Mouse (Mus musculus) forebrain, embryonic 13.5 days (tissue): ENCODE data around the gene Rassf6. TPM values are rescaled to one million over a fixed set of nuclear protein-coding genes. Genes with fewer than 3 reads are reported as not detected.

Experiments used
- ATAC-seq: fragments of 200-750 bp; cut with Nextera tagmentation; 2 replicates; pipeline ENCODE4 v1.8.0; 2017
- H3K27ac ChIP-seq: fragments of 300-500 bp; sonication (generic); 2 replicates; pipeline ENCODE4 v1.5.1; 2015; ENCODE audit warnings: inconsistent platforms, mild to moderate bottlenecking, moderate library complexity
- H3K27me3 ChIP-seq: fragments of 300-500 bp; sonication (generic); 2 replicates; pipeline ENCODE4 v1.6.1; 2015; ENCODE audit warnings: mild to moderate bottlenecking, inconsistent platforms
- H3K36me3 ChIP-seq: fragments of 300-500 bp; sonication (generic); 2 replicates; pipeline ENCODE4 v1.6.1; 2015; ENCODE audit warnings: mild to moderate bottlenecking, inconsistent platforms; ENCODE audit not compliant: poor library complexity, severe bottlenecking
- H3K4me1 ChIP-seq: fragments of 300-500 bp; sonication (generic); 2 replicates; pipeline ENCODE4 v1.6.1; 2015; ENCODE audit warnings: inconsistent platforms
- H3K4me2 ChIP-seq: fragments of 300-500 bp; sonication (generic); 2 replicates; pipeline ENCODE4 v1.6.1; 2015; ENCODE audit warnings: inconsistent platforms, mild to moderate bottlenecking, moderate library complexity
- H3K4me3 ChIP-seq: fragments of 300-500 bp; sonication (generic); 2 replicates; pipeline ENCODE4 v1.5.1; 2015; ENCODE audit warnings: mild to moderate bottlenecking, inconsistent platforms
- H3K9ac ChIP-seq: fragments of 300-500 bp; sonication (generic); 2 replicates; pipeline ENCODE4 v1.6.1; 2015; ENCODE audit warnings: mild to moderate bottlenecking, inconsistent platforms
- H3K9me3 ChIP-seq: fragments of 300-500 bp; sonication (generic); replicated peaks from 2 replicates; pipeline ENCODE4 v1.6.1; 2016; ENCODE audit warnings: inconsistent platforms
- WGBS: fragments of 180-500 bp; shearing (Covaris S2); methylation state at CpG from one replicate; pipeline ENCODE4 v1.1.7; 2015; 5-methylcytosine and 5-hydroxymethylcytosine counted together
- polyA plus RNA-seq: library from polyadenylated mRNA; unstranded; fragments of >200 nt; fragmentation: Nextera tagmentation; extraction: Ambion mirVana; gene quantifications from 2 replicates; pipeline ENCODE4 v1.2.1, GENCODE M21; 2015

The Rassf6 gene
- polyA plus RNA-seq, 1 experiment from 2014 or later: not detected

DNA sequence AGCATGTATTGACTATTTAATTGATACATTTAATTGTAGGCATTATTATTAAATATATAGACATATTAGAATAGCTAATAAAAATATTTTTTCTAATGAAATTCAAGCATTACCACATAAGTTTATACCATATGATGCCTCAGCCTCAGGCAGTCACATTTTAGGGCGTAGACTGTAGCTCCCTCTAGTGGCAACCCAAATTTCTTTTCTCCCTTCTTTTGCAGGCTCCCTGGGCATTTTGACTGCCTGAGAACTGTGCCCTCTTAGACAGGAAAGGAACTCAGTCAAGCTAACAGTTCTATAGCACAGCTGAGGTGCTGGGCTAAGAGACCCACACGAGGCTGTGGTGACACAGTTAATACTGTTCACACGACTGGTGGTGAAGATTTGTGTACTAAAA, 12.3 kb upstream of the Rassf6 start:
- 8% methylated on average over 3 of the region's 3 CpGs for WGBS
- Histone ChIP-seq H3K9ac (no peak overlapping the region), H3K9me3 (no peaks in the 10 kb centered on the region), H3K4me2 (no peak overlapping the region), H3K27ac (no peak overlapping the region), H3K4me3 (no peak overlapping the region), H3K4me1 (no peaks in the 10 kb centered on the region), H3K36me3 (no peaks in the 10 kb centered on the region), H3K27me3 (no peaks in the 10 kb centered on the region)
- ATAC-seq: peak; percentile 85

DNA sequence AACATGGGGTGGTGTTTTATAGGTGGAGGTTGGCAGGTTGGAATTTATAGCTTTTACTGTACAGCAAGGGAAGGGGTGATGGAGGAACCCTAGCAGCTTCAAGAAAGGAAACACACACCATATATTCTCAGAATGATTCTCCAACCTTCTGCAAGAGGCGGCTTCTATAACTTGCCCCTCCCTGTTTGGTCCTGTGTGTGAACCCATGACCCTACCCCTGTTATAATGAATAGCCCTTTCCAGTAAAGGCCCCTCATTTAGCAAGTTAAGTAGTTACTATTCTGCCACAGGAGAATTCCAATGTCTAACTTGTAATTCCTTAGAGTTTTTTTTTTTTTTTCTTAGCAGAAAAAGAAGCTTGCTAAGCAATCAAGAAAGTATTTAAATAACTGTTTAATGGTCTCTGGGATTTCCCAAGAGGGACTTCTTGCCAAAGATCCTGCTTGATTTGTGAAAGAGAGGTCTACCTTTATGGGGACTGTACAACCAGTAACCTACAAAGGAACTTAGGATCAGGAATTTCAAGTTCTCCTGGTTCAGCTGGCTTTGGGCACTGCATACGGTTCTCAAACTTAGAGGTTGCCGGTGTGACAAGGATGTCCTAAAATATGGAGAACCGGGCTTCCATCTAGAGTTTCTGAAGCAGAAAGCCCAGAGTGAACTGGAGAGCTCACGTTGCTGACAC, 10.2 kb upstream of the Rassf6 start:
- no peak overlapping the region for H3K4me2 ChIP-seq
- H3K4me3 ChIP-seq: no peak overlapping the region
- H3K27me3 ChIP-seq: no peaks in the 10 kb centered on the region
- no peaks in the 10 kb centered on the region for H3K36me3 ChIP-seq
- ATAC-seq: no peak
- no peaks in the 10 kb centered on the region for H3K4me1 ChIP-seq
- H3K9ac ChIP-seq: no peak overlapping the region
- no peak overlapping the region for H3K27ac ChIP-seq
- WGBS: 80% methylated on average over 5 of the region's 5 CpGs
- no peaks in the 10 kb centered on the region for H3K9me3 ChIP-seq

DNA sequence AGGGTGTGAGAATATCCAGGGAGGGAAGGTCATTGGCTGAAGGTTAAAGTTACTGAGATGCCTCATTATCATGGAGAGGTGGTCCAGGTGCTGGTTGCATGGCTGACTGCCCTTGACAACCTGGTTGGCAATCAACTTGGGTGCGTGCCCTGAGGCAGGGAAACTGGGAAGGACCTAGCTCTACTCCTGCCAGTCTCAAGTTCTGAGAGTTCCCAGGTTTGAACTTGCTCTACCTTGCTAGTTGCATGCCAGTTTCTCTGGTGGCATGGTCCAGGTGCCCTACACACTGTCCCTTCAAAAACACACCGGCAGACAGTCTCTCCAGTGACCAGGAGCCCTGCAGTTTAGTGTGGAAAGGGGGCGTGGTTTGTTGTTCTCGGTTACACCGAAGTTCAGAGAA, 7.0 kb upstream of the Rassf6 start:
- Histone ChIP-seq H3K27ac (no peak overlapping the region), H3K27me3 (no peaks in the 10 kb centered on the region), H3K4me1 (no peaks in the 10 kb centered on the region), H3K9me3 (no peaks in the 10 kb centered on the region), H3K9ac (no peak overlapping the region), H3K4me3 (no peak overlapping the region), H3K4me2 (no peak overlapping the region), H3K36me3 (no peaks in the 10 kb centered on the region)
- 84% methylated on average over 5 of the region's 5 CpGs for WGBS
- ATAC-seq: no peak

DNA sequence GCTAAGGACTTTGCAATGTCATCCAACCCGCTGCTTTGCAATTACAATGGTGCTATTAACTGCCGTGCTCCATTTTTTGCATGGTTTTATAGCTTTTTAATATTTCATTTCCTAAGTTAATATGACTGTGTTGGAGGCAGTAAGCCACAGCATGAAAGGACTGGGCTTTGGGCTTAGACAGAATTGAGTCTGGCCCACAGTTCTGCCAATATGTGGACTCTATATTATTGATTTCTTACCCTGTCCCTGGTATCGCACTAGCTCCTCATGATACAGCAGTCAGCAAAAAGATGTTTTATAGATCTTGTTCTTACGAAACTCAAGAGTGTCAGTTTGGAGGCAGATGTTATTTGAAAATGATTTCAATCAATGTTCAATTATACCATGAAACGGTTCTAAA, 5.9 kb upstream of the Rassf6 start:
- no peaks in the 10 kb centered on the region for H3K4me1 ChIP-seq
- H3K27me3 ChIP-seq: no peaks in the 10 kb centered on the region
- no peak overlapping the region for H3K9ac ChIP-seq
- no peak overlapping the region for H3K27ac ChIP-seq
- 92% methylated on average over 5 of the region's 5 CpGs for WGBS
- no peaks in the 10 kb centered on the region for H3K36me3 ChIP-seq
- no peak for ATAC-seq
- no peak overlapping the region for H3K4me2 ChIP-seq
- H3K4me3 ChIP-seq: no peak overlapping the region
- no peaks in the 10 kb centered on the region for H3K9me3 ChIP-seq

DNA sequence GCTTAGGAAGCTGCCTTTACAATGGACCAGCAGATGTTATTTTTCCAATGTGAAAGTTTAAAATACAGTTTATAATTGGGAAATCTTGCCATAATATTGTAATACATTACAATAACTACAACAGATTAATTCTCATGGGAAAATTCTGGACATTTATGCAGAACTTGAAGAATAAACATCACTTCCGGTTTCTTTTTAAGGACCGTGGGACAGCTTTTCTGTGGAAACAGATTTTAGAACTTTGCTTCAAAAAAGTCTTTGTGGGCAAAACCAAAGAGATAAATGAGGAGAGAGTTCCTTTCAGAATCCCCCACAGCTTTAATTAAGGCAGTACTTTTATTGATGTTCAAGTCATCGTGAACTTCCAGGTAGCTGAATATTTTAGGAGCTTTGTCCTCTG, 5.1 kb upstream of the Rassf6 start:
- Histone ChIP-seq H3K9ac (no peak overlapping the region), H3K4me2 (no peak overlapping the region), H3K9me3 (no peaks in the 10 kb centered on the region), H3K4me1 (peaks cover 3% of the 10 kb centered on the region), H3K36me3 (no peaks in the 10 kb centered on the region), H3K27me3 (0 out of 2 replicates have a peak, but pooled peaks cover under 1% of the 10 kb centered on the region), H3K27ac (no peak overlapping the region), H3K4me3 (no peak overlapping the region)
- WGBS: 63% methylated on average over 3 of the region's 3 CpGs
- no peak for ATAC-seq

DNA sequence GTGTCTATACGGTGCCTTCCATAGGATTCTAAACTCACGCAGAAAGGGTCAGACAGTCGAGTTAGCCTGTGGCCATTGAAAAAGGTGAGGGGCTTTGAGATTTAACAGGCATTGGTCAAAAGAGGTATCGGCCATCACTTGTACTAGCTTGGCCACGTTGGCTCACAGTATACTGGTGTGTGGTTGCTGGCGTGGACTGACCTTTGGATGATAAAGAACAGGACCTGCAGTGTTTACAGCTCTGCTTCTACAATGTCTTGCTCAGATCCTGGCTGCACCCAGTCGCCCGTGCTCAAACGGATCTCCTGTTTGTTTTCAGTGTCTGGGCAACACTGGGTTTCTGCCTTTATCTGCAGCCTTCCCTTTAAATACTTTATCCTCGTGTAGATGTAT, 757 bp upstream of the Rassf6 start:
- H3K36me3 ChIP-seq: no peaks in the 10 kb centered on the region
- no peaks in the 10 kb centered on the region for H3K9me3 ChIP-seq
- no peak overlapping the region for H3K4me3 ChIP-seq
- H3K27me3 ChIP-seq: 0 out of 2 replicates have a peak, but pooled peaks cover 3% of the 10 kb centered on the region
- no peak overlapping the region for H3K27ac ChIP-seq
- 75% methylated on average over 10 of the region's 10 CpGs for WGBS
- peaks cover 9% of the 10 kb centered on the region for H3K4me1 ChIP-seq
- ATAC-seq: no peak
- no peak overlapping the region for H3K4me2 ChIP-seq
- no peak overlapping the region for H3K9ac ChIP-seq

DNA sequence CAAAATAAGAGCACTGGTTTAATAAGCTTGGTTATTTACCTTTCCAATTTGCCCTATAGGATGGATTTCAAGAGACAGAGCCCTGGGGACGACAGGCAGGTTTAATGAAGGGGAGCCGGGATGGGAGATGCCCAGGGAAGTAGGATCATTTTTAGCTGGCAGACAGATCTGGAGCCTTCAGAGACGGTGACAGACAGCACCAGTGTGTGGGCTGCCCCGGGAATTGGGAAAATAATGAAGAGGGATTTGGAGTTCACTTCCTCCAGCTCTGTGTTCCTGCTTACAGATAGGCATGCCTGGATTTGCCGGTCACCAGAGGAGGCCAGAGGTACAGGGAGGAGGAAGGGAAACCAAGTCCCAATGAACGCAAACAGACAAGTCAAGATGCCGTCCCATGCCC, 5.6 kb downstream of the Rassf6 start:
- no peaks in the 10 kb centered on the region for H3K4me1 ChIP-seq
- H3K4me2 ChIP-seq: no peak overlapping the region
- no peak overlapping the region for H3K4me3 ChIP-seq
- no peaks in the 10 kb centered on the region for H3K9me3 ChIP-seq
- H3K9ac ChIP-seq: no peak overlapping the region
- no peaks in the 10 kb centered on the region for H3K27me3 ChIP-seq
- 84% methylated on average over 7 of the region's 7 CpGs for WGBS
- no peaks in the 10 kb centered on the region for H3K36me3 ChIP-seq
- H3K27ac ChIP-seq: no peak overlapping the region
- no peak for ATAC-seq

DNA sequence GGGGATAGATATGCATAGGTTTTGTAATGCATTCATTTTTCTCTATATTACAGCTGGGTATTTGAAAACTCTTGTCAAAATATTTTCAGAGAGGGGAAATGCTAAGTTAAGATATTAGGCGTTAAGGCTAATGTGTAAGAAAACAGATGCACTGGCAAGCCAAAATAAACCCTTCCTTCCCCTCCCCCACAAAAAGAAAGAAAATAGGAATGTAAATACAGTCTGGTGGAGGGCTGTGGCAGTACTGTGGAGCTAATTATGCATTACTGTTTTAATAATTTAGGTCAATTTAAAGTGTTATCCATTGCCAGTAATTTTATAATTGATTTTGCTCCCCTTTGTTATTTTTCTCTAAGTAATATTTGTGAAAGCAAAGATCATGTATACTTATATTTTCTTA, 11.9 kb downstream of the Rassf6 start:
- H3K27ac ChIP-seq: no peak overlapping the region
- H3K4me3 ChIP-seq: no peak overlapping the region
- H3K36me3 ChIP-seq: no peaks in the 10 kb centered on the region
- no peak overlapping the region for H3K9ac ChIP-seq
- no peaks in the 10 kb centered on the region for H3K27me3 ChIP-seq
- WGBS: 67% methylated on average over 1 of the region's 1 CpGs
- ATAC-seq: peak; percentile 41; the same call in 1 of the 2 replicates
- H3K4me1 ChIP-seq: no peaks in the 10 kb centered on the region
- no peaks in the 10 kb centered on the region for H3K9me3 ChIP-seq
- no peak overlapping the region for H3K4me2 ChIP-seq

DNA sequence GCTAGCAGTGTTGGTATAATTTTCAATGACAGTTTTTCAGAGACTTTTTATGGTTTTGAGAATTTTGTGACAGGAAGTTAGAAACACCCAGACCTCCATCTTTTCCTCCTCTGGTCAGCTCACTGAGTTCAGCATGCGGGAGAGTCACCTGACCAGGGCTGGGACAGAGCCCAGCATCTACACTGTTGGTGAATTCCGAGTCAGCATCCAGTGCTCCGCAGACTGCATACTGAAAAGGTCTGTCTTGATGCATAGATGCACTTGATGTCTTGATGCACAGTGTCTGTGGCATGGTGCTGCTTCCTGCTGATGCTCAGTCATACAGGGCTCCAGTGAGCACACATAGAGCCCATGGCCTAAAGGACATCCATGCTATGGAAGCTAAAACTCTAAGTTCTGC, 12.4 kb downstream of the Rassf6 start:
- WGBS: 78% methylated on average over 3 of the region's 3 CpGs
- ATAC-seq: peak; percentile 38; the same call in 1 of the 2 replicates
- Histone ChIP-seq H3K9me3 (no peaks in the 10 kb centered on the region), H3K9ac (no peak overlapping the region), H3K27me3 (no peaks in the 10 kb centered on the region), H3K4me2 (no peak overlapping the region), H3K4me3 (no peak overlapping the region), H3K27ac (no peak overlapping the region), H3K4me1 (no peaks in the 10 kb centered on the region), H3K36me3 (no peaks in the 10 kb centered on the region)

DNA sequence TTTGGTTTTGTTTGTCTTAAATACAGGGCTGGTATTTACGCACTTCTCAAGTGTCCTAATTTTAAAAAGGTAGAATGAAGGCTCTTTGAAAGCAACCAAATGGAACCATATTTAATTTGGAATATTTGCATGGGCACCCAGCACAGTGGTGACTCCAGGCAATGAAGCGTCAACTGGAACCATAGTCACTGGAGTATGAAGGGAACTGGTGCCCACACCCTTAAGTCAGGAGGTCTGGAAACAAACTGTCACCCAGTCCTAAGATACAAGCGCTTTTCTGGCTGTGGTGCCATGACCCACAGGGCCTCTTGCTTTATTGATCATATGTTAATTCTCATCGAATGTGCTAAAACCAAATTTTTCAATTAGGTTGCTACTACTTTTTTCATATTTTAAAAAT, 13.0 kb downstream of the Rassf6 start:
- H3K9ac ChIP-seq: no peak overlapping the region
- H3K27ac ChIP-seq: no peak overlapping the region
- 94% methylated on average over 4 of the region's 4 CpGs for WGBS

DNA sequence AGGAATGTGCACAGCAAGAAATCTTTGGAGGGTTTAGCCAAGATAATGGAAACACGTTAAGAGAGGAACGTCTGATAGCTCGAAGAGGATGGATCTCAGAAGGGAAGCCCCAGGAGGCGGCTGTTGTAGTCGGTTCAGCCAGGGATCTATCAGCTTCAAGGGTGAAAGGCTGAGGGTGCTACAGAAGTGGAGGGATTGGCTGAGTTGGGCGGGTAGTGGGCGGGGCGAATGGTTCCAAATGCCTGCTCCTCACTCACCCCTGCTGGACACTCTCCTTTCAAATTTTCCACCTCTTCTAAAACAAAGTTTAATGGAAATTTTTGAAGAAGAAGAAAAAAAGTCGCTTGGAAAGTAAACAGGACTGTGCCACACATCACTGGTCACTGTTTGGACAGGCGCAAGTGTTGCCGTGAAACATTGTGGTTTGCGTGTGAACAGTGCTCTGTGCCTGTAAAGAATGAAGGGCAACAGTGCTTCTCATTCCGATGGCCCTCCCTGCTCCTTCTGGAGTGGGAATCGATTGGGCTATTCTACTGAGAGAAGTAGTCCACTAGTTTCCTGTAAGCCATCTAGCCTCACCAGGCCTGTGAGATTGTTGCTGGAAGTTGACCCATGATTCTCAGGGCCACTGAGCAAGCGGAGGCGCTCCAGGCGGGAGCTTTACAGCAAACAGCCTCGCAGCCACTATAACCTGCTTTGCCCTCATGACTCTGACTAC, 15.6 kb downstream of the Rassf6 start:
- ATAC-seq: no peak

More for the DNA sequence above, 13.0 kb downstream of the Rassf6 start:
- no peak overlapping the region for H3K4me2 ChIP-seq
- H3K9me3 ChIP-seq: no peaks in the 10 kb centered on the region
- H3K4me3 ChIP-seq: no peak overlapping the region
- H3K4me1 ChIP-seq: no peaks in the 10 kb centered on the region
- H3K36me3 ChIP-seq: no peaks in the 10 kb centered on the region
- H3K27me3 ChIP-seq: no peaks in the 10 kb centered on the region
- ATAC-seq: no peak

DNA sequence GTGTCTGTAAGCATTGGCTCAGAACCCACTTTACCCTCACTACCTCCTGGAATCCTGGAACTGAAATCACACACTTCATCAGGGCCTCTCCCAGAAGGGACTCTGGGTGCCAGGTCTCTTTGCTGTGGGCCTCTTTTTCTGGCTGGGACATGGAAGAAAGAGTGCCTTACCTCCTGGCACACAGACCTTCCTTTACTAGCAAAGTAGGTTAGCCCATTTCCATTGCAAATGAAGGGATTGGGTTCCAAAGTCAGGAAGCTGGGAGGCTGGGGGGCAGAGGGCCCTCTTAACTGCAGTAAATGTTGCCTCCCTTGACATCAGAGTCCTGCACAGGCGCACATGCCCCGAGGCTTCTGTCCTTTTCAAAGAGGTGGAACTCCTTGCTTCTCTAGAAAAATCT, 17.2 kb downstream of the Rassf6 start:
- ATAC-seq: no peak
- WGBS: 86% methylated on average over 2 of the region's 2 CpGs
- H3K27me3 ChIP-seq: no peaks in the 10 kb centered on the region
- H3K27ac ChIP-seq: no peak overlapping the region
- no peaks in the 10 kb centered on the region for H3K9me3 ChIP-seq
- no peaks in the 10 kb centered on the region for H3K36me3 ChIP-seq
- no peak overlapping the region for H3K4me2 ChIP-seq
- H3K4me1 ChIP-seq: no peaks in the 10 kb centered on the region
- H3K4me3 ChIP-seq: no peak overlapping the region
- no peak overlapping the region for H3K9ac ChIP-seq

More for the DNA sequence above, 15.6 kb downstream of the Rassf6 start:
- Histone ChIP-seq H3K4me3 (no peak overlapping the region), H3K9me3 (no peaks in the 10 kb centered on the region), H3K4me2 (no peak overlapping the region), H3K27ac (no peak overlapping the region), H3K9ac (no peak overlapping the region), H3K4me1 (no peaks in the 10 kb centered on the region), H3K36me3 (no peaks in the 10 kb centered on the region), H3K27me3 (no peaks in the 10 kb centered on the region)
- 84% methylated on average over 18 of the region's 18 CpGs for WGBS
